Mouse (Mus musculus): ENCODE measurements around the gene Cox17. TPM values are rescaled to one million over a fixed set of nuclear protein-coding genes. Genes with fewer than 3 reads are reported as not detected.
A peak's percentile ranks its signal among the peaks of the same experiment; 100 is the strongest.

Gene Cox17
- polyA plus RNA-seq (2015; fragmentation: Nextera tagmentation; extraction: Ambion mirVana): 92.1 and 104 TPM in 2 replicates

- H3K27ac ChIP-seq (replicated peaks): peak within 1 kb of the TSS; percentile 89
- ATAC-seq (ENCODE audit: low read depth): peak; percentile 97
- WGBS: 3% methylated on average over 35 of the region's 35 CpGs
Observed at GRCm38 (mm10) chr16:38346529-38347325, at the start of gene Cox17, which contains the start of gene Gm21987. TSS of gene Cox17 (plus strand) at chr16:38346991. TSS of gene Gm21987 (plus strand) at chr16:38347040.

DNA sequence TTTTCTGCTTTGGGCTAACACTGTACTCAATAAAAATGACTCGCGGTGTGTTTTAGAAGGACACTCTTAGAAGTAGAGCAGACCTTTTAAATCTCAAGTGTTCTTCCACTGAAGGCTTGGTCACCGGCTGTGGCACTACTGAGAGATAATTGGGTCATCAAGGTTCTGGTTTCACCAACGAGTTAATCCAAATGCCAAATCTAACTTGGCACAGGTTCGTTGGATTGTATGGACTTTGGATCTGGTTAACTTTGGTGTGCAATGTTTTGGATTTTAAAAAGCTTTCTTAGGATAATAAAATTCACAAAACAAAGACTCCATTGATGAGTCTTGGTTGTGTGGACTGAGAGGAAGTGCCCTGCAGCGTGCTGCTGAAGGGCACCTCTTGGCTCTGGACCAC is 48.4 kb upstream of the Cox17 start:
- no peak for ATAC-seq (ENCODE audit: low read depth)
- Histone ChIP-seq H3K27ac (replicated peaks) (no peak overlapping the region), H3K4me1 (replicated peaks) (no peaks in the 10 kb centered on the region), H3K9ac (no peak overlapping the region), H3K9me3 (no peaks in the 10 kb centered on the region), H3K4me2 (no peak overlapping the region), H3K27me3 (no peaks in the 10 kb centered on the region), H3K36me3 (no peaks in the 10 kb centered on the region), H3K4me3 (no peak overlapping the region)
- 86% methylated on average over 6 of the region's 6 CpGs for WGBS

More at GRCm38 (mm10) chr16:38346529-38347325, at the start of gene Cox17, which contains the start of gene Gm21987:
- H3K4me1 ChIP-seq (replicated peaks): peaks cover 17% of the 10 kb centered on the region
- peaks cover 27% of the 10 kb centered on the region for H3K36me3 ChIP-seq
- no peaks in the 10 kb centered on the region for H3K9me3 ChIP-seq
- H3K4me2 ChIP-seq: peak within 1 kb of the TSS; percentile 71
- H3K4me3 ChIP-seq: peak within 1 kb of the TSS; percentile 83
- H3K9ac ChIP-seq: peak within 1 kb of the TSS; percentile 82
- no peaks in the 10 kb centered on the region for H3K27me3 ChIP-seq

GRCm38 (mm10) chr16:38302367-38302766 is 44.4 kb upstream of the Cox17 start:
- ATAC-seq (ENCODE audit: low read depth): no peak
- 93% methylated on average over 13 of the region's 13 CpGs for WGBS
- no peaks in the 10 kb centered on the region for H3K9me3 ChIP-seq

DNA sequence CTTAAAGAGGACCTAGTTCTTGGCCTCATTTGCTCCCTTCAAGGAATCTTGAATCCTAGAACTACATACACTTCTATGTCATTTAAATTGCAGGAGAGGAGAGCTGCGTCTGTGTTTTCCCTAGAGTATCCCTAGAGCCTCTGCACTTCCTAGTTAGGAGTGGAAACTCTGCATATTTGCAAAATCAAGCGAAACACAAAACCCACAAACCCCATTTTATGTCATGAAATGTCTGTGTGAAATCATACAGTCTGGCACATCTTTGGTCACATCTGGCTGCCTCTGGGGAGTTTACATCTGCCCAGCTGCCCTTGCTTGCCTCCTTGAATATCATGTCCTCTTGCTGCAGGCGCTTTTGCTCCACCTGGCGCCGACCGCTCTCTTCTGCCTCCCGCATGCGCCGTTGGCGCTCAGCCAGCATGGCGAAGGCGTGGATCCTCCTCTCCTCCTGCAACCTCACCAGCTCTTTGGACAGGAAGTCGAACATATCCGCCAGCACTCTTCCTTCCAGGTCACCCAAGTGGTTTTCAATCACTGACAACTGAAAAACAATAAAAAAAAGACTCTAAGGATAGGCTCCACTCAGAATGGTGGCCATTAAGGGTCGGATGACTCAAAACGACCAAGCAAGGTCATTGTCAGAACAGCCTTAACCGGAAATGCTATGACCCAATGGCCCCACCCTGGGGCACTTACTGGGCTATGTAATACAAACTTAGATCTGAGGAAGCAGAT is 42.2 kb upstream of the Cox17 start:
- Histone ChIP-seq H3K4me3 (no peak overlapping the region), H3K27ac (replicated peaks) (no peak overlapping the region), H3K27me3 (no peaks in the 10 kb centered on the region), H3K4me2 (no peak overlapping the region), H3K4me1 (replicated peaks) (peaks cover 19% of the 10 kb centered on the region), H3K9ac (no peak overlapping the region), H3K36me3 (no peaks in the 10 kb centered on the region), H3K9me3 (no peaks in the 10 kb centered on the region)
- no peak for ATAC-seq (ENCODE audit: low read depth)
- WGBS: 67% methylated on average over 17 of the region's 17 CpGs

More at GRCm38 (mm10) chr16:38302367-38302766, 44.4 kb upstream of the Cox17 start:
- Histone ChIP-seq H3K27ac (replicated peaks) (no peak overlapping the region), H3K36me3 (no peaks in the 10 kb centered on the region), H3K4me2 (no peak overlapping the region), H3K4me1 (replicated peaks) (peaks cover 10% of the 10 kb centered on the region), H3K27me3 (no peaks in the 10 kb centered on the region), H3K4me3 (no peak overlapping the region), H3K9ac (no peak overlapping the region)

DNA sequence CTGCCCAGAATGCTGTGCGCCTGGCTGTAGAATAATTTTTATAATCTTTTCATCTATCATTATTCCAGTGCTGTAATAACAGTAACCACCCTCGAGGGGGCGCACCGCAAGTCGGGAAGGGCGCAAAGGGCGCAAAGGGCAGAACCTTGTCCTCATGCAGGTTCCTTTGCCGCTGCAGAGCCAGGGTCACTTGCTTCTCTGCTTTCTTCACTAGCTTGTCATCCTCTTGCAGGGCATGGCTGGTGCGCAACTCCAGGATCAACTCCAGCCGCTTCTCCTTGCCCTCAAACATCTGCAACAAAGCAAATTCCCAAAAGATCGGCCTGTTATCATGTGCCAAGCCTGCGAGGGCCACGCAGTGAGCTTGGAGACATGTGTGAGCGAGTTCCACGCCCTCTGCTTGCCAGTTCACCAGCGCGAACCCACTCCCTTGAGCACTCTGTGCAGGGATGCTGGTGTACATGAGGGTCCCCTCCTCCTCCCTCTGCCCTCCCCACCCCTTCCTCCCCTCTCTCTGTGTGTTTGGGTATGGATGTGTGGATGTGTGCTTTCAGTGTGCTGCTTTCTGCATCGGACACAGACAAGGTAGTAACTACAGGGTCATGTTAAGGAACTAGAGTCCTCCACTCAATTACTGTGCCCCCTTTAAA is 40.1 kb upstream of the Cox17 start:
- Histone ChIP-seq H3K36me3 (no peaks in the 10 kb centered on the region), H3K9me3 (no peaks in the 10 kb centered on the region), H3K9ac (no peak overlapping the region), H3K27me3 (no peaks in the 10 kb centered on the region), H3K27ac (replicated peaks) (no peak overlapping the region; the same call in 1 of the 2 replicates), H3K4me1 (replicated peaks) (peaks cover 19% of the 10 kb centered on the region), H3K4me2 (no peak overlapping the region), H3K4me3 (no peak overlapping the region)
- peak; percentile 42; the same call in 1 of the 2 replicates for ATAC-seq (ENCODE audit: low read depth)
- WGBS: 46% methylated on average over 18 of the region's 18 CpGs

DNA sequence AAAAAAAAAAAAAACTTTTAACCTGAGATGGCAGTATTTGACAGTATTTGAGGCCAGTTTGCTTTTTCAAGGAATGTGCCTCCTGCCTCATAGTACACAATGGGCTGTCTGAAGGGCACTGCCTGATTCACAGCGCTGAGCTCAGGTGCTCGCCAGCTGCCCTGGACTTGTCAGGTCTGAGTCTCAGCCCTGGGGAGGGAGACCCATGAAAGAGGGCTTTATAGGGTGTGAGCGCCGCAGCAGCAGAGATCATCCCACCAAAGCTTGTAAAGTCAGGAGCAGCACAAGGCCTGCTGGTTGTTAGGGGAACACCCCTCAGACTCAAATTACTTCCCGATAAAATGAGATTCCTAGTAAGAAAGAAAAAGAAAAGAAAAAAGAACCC is 39.6 kb upstream of the Cox17 start:
- peak; percentile 73; the same call in 1 of the 2 replicates for ATAC-seq (ENCODE audit: low read depth)
- 24% methylated on average over 5 of the region's 5 CpGs for WGBS

DNA sequence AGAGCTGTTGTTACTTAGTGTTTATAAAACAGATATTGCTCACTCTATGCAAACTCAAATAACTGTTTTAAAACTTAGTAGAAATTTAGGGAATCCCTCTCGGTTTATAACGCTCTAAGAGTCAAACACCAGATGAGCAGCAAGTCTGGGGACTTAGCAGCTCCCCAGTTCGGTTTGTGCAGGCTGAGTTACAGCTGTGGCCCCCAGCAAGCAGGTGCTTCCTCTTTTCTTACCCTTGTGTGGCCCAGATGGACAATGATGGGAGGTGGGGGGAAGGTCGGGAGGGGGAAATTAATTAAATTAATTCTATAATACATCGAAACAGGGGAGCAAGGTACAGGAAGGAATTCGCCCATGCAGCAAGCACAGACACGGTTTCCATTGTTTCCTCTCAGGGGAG is 39.1 kb upstream of the Cox17 start:
- no peak overlapping the region for H3K4me2 ChIP-seq
- no peaks in the 10 kb centered on the region for H3K9me3 ChIP-seq
- no peaks in the 10 kb centered on the region for H3K36me3 ChIP-seq
- no peak for ATAC-seq (ENCODE audit: low read depth)
- 39% methylated on average over 7 of the region's 7 CpGs for WGBS
- no peak overlapping the region for H3K27ac ChIP-seq (replicated peaks)
- no peak overlapping the region for H3K4me3 ChIP-seq
- no peaks in the 10 kb centered on the region for H3K27me3 ChIP-seq
- peak overlapping the region; percentile 27; the same call in 1 of the 2 replicates for H3K9ac ChIP-seq
- peaks cover 19% of the 10 kb centered on the region for H3K4me1 ChIP-seq (replicated peaks)

More for the DNA sequence above, 39.6 kb upstream of the Cox17 start:
- Histone ChIP-seq H3K36me3 (no peaks in the 10 kb centered on the region), H3K27me3 (no peaks in the 10 kb centered on the region), H3K9ac (no peak overlapping the region), H3K9me3 (no peaks in the 10 kb centered on the region), H3K4me3 (no peak overlapping the region), H3K4me2 (no peak overlapping the region), H3K4me1 (replicated peaks) (peaks cover 19% of the 10 kb centered on the region), H3K27ac (replicated peaks) (no peak overlapping the region)

DNA sequence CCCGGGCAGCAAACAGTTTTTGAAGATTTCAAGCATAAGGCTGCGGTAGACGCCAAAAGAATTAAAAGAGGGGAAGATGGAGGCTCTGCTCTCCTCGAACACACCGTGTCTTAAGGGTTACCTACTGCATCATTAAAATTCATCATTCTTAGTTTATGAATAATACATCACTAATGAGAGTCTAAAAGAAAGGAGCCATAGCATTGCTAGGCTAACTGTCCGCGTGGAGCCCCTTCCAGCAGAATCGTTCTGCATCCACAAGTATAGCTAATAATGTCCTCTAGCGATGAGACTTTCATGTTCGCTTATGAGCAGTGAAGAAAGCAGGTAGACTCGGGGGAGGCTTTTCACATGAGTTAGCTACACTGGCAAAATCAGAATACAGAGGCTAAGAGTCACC is 38.6 kb upstream of the Cox17 start:
- 69% methylated on average over 11 of the region's 11 CpGs for WGBS
- H3K27me3 ChIP-seq: no peaks in the 10 kb centered on the region
- no peak overlapping the region for H3K4me2 ChIP-seq
- no peak overlapping the region for H3K9ac ChIP-seq
- H3K4me1 ChIP-seq (replicated peaks): peaks cover 19% of the 10 kb centered on the region
- ATAC-seq (ENCODE audit: low read depth): no peak
- H3K4me3 ChIP-seq: no peak overlapping the region
- no peaks in the 10 kb centered on the region for H3K9me3 ChIP-seq
- H3K36me3 ChIP-seq: no peaks in the 10 kb centered on the region
- H3K27ac ChIP-seq (replicated peaks): no peak overlapping the region

DNA sequence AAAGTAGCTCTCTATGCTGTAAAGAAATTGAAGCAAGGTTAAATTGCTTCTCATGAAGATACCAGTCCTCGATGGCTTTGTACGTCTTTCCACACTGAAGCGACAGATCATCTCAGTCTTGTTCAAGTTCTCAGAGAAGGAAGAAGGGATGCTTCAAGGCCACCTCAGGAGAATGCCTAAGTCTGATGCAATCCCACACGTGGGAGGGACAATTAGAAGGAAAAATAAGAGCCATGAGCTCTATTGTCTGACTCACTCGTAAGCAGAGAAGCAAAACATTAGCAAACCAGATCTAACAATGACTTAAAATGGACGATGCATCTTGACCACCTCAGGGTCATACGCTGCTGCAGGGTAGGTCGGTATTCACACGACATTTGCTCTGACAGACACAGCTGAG is 28.3 kb upstream of the Cox17 start:
- no peak for ATAC-seq (ENCODE audit: low read depth)
- Histone ChIP-seq H3K4me1 (replicated peaks) (no peaks in the 10 kb centered on the region), H3K9ac (no peak overlapping the region), H3K9me3 (no peaks in the 10 kb centered on the region), H3K36me3 (no peaks in the 10 kb centered on the region), H3K27ac (replicated peaks) (no peak overlapping the region), H3K4me2 (no peak overlapping the region), H3K4me3 (no peak overlapping the region), H3K27me3 (no peaks in the 10 kb centered on the region)
- WGBS: 81% methylated on average over 9 of the region's 9 CpGs

GRCm38 (mm10) chr16:38319087-38319486 is 27.7 kb upstream of the Cox17 start:
- ATAC-seq (ENCODE audit: low read depth): no peak
- H3K9me3 ChIP-seq: no peaks in the 10 kb centered on the region
- H3K36me3 ChIP-seq: no peaks in the 10 kb centered on the region
- 94% methylated on average over 4 of the region's 4 CpGs for WGBS
- no peak overlapping the region for H3K9ac ChIP-seq
- H3K27me3 ChIP-seq: no peaks in the 10 kb centered on the region
- H3K4me1 ChIP-seq (replicated peaks): no peaks in the 10 kb centered on the region
- no peak overlapping the region for H3K4me2 ChIP-seq
- no peak overlapping the region for H3K4me3 ChIP-seq
- no peak overlapping the region for H3K27ac ChIP-seq (replicated peaks)

DNA sequence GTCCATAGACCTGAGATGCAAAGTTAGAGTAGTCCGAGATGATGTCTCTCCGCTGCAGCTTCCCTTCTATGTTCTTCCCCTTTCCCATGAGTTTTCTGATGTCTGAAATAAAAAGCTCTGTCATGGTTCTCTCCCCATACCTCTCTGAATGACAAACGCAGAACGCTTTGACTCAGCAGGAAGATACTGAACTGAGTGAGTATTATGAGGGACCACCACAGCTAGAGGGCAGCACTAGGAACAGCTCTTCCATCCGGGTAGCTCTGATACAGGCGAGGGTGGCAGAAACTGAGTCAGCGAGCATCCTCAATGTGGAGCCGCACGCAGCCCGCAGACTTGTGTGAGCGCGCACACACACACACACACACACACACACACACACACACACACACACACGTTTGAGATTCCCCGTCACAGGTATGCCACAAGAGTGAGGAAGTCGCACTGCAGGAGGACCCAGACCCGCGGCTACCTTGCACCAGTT is 25.3 kb upstream of the Cox17 start:
- WGBS: 35% methylated on average over 17 of the region's 17 CpGs

More for the DNA sequence above, 25.3 kb upstream of the Cox17 start:
- Histone ChIP-seq H3K27me3 (no peaks in the 10 kb centered on the region), H3K27ac (replicated peaks) (no peak overlapping the region), H3K36me3 (no peaks in the 10 kb centered on the region), H3K4me3 (peak overlapping the region; percentile 17), H3K9me3 (no peaks in the 10 kb centered on the region), H3K4me1 (replicated peaks) (no peaks in the 10 kb centered on the region), H3K9ac (0 out of 2 replicates have a peak overlapping the region, but pooled peaks have one; percentile 45), H3K4me2 (peak overlapping the region; percentile 49)
- ATAC-seq (ENCODE audit: low read depth): peak; percentile 65; the same call in 1 of the 2 replicates
